Mouse (Mus musculus) heart, postnatal 25 days (tissue): ENCODE data around the gene Bgn. TPM values are rescaled to one million over a fixed set of nuclear protein-coding genes. Genes with fewer than 3 reads are reported as not detected.

ENCODE experiments used
- total RNA-seq, 2 experiments: library from RNA; stranded (reverse); gene quantifications; 2 replicates each; pipeline ENCODE4 v1.2.3; 2021

The Bgn gene
- total RNA-seq, 2 experiments from 2014 or later = 213 to 224 TPM

Other genes starting within 250 kb of the Bgn start
- gene Xlr4c, start 240.5 kb upstream of the Bgn start, total RNA-seq = not detected
- gene Xlr3c, start 218.2 kb upstream of the Bgn start, total RNA-seq = not detected
- not detected for gene Xlr5a, start 190.6 kb upstream of the Bgn start, total RNA-seq
- gene Xlr5c, start 190.6 kb upstream of the Bgn start, total RNA-seq = not detected
- not detected for gene Gm45015, start 146.8 kb upstream of the Bgn start, total RNA-seq
- 1 to 10 TPM; 4.4 to 5.2 TPM for gene Zfp275, start 141.0 kb upstream of the Bgn start, total RNA-seq
- gene Gm18336, start 84.9 kb upstream of the Bgn start, total RNA-seq = not detected
- gene Zfp92, start 72.5 kb upstream of the Bgn start, total RNA-seq = not detected
- not detected for gene Trex2, start 48.3 kb upstream of the Bgn start, total RNA-seq
- 1 to 10 TPM; 4.8 to 6.2 TPM for gene Haus7, start 24.6 kb upstream of the Bgn start, total RNA-seq
- under 1 TPM in 1 of 2 experiments, not detected in 1; 0.08 TPM for gene Atp2b3, start 19.5 kb downstream of the Bgn start, total RNA-seq
- not detected for gene Dusp9, start 155.8 kb downstream of the Bgn start, total RNA-seq
- gene Pnck, start 176.5 kb downstream of the Bgn start, total RNA-seq = 1 to 10 TPM; 5.0 to 7.6 TPM
- gene Slc6a8, start 189.5 kb downstream of the Bgn start, total RNA-seq = 100 to 1,000 TPM; 123 to 125 TPM
- gene Bcap31, start 232.6 kb downstream of the Bgn start, total RNA-seq = 10 to 100 TPM; 76.5 to 81.9 TPM
- gene Abcd1, start 233.0 kb downstream of the Bgn start, total RNA-seq = 10 to 100 TPM; 29.1 to 30.6 TPM